Mouse (Mus musculus) skeletal muscle tissue, adult 2 months (tissue): ENCODE results near the gene Olfr1145.

ENCODE experiments used
- DNase-seq: peaks from one replicate; pipeline ENCODE4 v3.0.0-alpha.2; 2012; ENCODE audit warnings: low read depth, low spot score

The Olfr1145 gene

GRCm38 (mm10) chr2:87809522-87809921 is at the start of gene Olfr1145:
Gene Olfr1145, plus strand, starts transcription at chr2:87809822.
- DNase-seq = no peak

GRCm38 (mm10) chr2:87776143-87776542 is 33.5 kb upstream of the Olfr1145 start:
- DNase-seq = no peak

GRCm38 (mm10) chr2:87779183-87779582 is 30.4 kb upstream of the Olfr1145 start, which contains the start of gene Olfr152:
Gene Olfr152, plus strand, starts transcription at chr2:87779483.
- no peak for DNase-seq

GRCm38 (mm10) chr2:87800292-87800691 is 9.3 kb upstream of the Olfr1145 start, which contains the start of gene Olfr1143:
Gene Olfr1143, plus strand, starts transcription at chr2:87800592.
- no peak for DNase-seq

GRCm38 (mm10) chr2:87830233-87830632 is 20.6 kb downstream of the Olfr1145 start, which contains the start of gene Olfr1148:
Gene Olfr1148, plus strand, starts transcription at chr2:87830533.
- no peak for DNase-seq

- DNase-seq = no peak
These were observed 34.1 kb downstream of the Olfr1145 start, which contains the start of gene Olfr1150-ps1 for GRCm38 (mm10) chr2:87843693-87844092. Gene Olfr1150-ps1, plus strand, starts transcription at chr2:87843993.

- DNase-seq = no peak
These were observed 45.9 kb downstream of the Olfr1145 start, which contains the start of gene Olfr1151 for GRCm38 (mm10) chr2:87855562-87855961. Gene Olfr1151, plus strand, starts transcription at chr2:87855862.
